Mouse (Mus musculus) brain, embryonic 14.5 days (tissue): ENCODE results near the gene Ror2.

Source experiments
- CTCF ChIP-seq: fragments of 200-500 bp; IDR thresholded peaks from 2 replicates; pipeline ENCODE4 v1.5.1; 2012; ENCODE audit warnings: inconsistent platforms, mild to moderate bottlenecking, moderate library complexity, borderline replicate concordance; ENCODE audit not compliant: insufficient read depth, insufficient read length; ENCODE audit errors: extremely low read depth
- POLR2A ChIP-seq: fragments of 200-500 bp; IDR thresholded peaks from 2 replicates; pipeline ENCODE4 v1.6.1; 2012; ENCODE audit warnings: mild to moderate bottlenecking, inconsistent platforms, borderline replicate concordance; ENCODE audit not compliant: poor library complexity, insufficient read depth, insufficient read length, severe bottlenecking; ENCODE audit errors: extremely low read depth

- TF ChIP-seq CTCF (no peak), POLR2A (no peak)
Measured at GRCm38 (mm10) chr13:53175041-53175440, 110.9 kb downstream of the Ror2 start.
